Mouse (Mus musculus): ENCODE measurements at regions not wholly inside any gene's neighbourhood (a gene's known extent, or its start where the extent isn't known, plus 50 kb on each side); places are given as distances from the start of the nearest gene placed in this dataset.

DNA sequence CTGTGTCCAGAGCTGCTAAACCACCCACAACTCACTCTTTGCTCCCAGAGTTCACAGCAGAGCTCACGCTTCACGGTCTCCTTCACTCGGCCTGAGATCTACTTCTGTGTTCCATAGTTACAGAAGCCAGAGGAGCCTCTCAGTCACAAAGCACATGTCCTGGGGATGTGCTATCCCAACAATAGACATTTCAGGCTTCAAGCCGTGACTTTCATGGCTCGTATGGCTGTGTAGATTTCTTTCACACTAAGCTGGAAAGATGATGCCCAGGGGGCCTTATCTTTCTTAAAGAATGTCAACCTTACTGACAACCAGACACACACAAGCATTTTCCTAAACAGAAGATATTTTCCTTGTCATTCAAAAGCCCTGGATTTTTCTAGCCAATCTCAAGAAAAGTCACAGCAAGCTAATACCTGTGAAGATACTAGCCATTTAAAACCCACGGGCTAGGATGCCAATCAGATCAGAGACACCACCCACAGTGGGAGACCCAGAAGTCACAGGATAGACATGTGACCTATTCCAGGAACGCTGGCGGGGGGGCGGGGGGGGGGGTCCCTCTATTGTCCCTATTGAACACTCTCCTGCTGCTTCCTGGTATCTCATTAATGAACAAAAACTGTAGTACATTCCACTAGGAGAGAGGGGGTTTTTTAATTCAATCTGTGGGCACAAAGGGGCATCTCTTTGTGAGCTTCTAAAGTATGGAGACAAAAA lies 98.8 kb upstream of the Mapk10 start:
- no peak for ATAC-seq (replicated peaks; ENCODE audit: poor library complexity)

DNA sequence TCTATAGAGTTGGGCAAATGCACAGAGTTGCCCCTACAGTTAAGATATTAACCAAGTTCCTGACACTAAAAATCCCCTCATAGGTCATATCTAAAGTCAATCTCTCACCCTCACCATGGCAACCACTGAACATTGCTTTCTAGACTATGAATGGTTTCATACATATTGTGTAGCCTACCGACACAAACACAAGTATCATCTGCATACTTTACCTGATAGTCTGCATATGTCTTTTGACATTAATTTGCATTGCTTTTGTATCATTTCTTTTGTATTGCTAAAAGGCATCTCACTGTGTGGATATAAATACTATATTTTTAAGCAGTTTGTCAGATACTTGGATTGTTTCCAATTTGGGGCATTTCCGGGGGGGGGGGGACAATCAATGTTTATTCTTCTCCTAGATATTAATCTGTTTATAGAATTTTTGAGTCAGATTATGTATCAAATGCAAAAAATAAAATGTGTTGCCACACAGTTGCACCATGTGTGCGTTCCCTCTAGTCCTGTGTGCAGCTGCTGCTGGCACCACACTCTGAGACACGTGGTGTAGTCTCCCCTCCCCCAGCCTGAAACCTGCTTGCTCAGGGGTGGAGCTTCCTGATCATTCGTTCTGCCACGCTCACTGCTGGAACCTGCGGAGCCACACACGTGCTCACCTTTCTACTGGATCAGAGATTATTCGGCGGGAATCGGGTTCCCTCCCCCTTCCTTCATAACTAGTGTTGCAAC lies 94.7 kb upstream of the Mapk10 start:
- ATAC-seq (replicated peaks; ENCODE audit: poor library complexity) = no peak

DNA sequence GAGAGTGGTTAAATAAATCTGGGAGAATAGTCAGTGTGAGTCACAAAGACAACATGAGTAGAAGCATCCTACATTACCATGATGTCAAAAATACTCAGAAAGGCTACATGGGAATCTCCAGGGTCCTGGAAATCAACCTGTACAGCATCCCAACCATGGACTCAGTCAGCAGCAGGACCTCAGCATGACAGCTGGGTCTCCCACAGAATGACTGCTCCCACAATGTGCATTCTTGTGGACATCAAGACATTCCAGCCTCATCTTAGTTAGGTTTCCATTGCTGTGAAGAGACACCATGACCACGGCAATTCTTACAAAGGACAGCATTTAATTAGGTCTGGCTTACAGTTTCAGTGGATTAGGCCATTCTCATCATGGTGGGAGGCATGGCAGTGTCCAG lies 93.8 kb upstream of the Mapk10 start:
- no peak for ATAC-seq (replicated peaks; ENCODE audit: poor library complexity)

DNA sequence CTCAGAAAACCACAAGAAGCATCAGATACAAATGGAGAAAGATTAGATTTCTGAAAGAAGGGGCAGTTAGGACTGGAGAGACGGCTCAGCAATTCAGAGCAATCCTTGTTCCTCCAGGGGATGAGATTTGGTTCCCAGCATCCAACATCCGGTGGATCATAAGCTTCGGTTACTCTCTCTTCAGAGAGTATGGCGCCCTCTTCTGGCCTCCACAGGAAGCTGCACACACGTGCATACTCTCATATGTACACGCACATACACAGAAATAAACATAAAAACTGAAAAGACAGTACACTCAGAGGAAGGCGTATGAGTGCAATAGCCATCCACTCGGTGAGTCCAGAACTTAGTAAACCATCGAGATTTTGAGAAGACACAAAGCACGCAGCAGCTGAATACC lies 91.6 kb upstream of the Mapk10 start:
- no peak for ATAC-seq (replicated peaks; ENCODE audit: poor library complexity)

DNA sequence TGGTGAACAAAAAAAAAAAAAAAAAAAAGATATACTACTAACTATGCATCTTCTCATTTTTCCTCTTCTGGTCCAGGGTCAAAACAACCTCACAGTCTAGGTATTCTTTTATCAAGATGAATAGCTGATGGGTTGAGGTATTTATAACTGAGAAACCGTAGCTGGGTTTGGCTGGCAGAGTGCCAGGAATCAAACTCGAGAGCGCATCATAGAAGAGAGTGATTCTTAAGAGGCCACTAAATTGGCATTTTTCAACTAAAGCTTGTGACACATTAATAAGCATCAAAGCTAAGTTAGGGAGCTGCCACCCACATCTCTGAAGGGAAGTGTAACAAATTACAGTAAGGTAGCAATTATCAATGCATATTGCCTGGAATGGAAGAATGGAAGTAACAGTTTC lies 90.2 kb upstream of the Mapk10 start:
- no peak for ATAC-seq (replicated peaks; ENCODE audit: poor library complexity)

DNA sequence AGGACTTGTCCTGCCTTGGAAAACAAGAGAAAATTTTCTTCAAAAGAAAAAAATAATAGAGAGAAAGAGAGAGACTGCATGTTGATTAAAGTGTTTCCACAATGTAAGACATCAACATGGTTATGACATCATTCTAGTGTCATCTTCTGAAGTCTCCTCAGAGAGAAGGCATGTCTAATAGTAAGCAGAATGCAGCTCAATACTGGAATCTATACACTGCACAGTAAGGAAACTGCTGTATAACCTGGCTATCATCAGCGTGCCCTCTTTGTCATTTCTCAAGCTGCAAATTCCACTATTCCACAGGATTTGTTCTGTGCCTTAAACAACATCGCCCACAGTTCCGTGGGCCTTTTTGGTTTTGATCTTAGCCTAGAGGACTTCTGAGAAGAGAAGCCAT lies 82.8 kb upstream of the Mapk10 start:
- ATAC-seq (replicated peaks; ENCODE audit: poor library complexity) = no peak

DNA sequence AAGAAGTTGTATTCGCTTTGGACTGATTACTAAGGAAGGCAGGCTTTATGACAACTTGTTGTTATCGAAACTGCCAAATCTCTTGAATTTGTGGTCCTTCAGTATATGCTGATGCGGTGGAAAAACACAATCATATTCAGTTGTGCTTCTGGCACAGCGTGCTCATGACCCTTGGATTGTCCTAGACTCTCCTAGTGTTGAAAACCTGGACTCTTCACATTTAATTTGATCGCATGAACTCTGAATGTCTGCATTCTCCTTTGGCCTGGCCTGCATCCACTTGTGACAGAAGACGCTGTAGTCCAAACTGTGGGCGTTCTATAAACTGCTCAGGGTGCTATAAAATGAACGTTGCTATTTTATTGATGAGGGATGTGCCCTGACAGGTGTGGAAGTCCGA lies 80.6 kb upstream of the Mapk10 start:
- ATAC-seq (replicated peaks; ENCODE audit: poor library complexity) = no peak

DNA sequence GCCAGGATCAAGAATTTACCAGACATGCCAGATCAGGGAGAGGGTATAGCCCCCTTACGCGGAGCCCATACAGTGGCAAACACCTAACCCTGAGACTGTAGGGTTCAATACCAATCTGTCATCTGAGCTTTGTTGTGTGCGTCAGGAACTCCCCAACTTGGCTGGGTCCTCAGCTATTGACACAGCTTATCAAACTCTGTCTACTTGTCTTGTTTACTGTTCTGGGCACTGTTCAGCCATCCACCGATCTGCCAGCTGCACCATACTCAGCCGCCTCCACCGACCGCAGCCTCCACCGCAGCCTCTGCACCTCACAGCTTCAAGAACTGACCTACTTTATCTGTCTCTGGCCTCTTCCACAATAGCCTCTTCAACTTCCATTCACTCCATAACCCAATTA lies 80.1 kb upstream of the Mapk10 start:
- no peak for ATAC-seq (replicated peaks; ENCODE audit: poor library complexity)

DNA sequence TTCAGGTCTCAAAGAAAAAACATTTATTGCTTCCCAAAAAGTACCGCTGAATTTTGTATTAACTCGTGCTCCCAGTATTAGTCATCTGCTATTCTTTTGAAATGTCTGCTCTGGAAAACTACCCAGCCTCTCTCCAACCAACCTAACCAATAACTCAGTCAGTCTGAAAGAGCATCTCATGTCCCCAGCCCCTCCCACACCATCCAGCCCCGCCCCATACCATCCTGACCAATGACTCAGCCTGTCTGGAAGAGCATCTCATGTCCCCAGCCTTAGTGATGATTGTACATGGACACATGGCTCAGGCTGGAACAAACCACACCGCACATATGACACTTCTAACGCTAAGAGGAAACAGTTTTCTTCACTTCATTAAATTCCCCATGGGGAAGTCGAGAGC lies 58.1 kb upstream of the Mapk10 start:
- ATAC-seq (replicated peaks; ENCODE audit: poor library complexity) = no peak

DNA sequence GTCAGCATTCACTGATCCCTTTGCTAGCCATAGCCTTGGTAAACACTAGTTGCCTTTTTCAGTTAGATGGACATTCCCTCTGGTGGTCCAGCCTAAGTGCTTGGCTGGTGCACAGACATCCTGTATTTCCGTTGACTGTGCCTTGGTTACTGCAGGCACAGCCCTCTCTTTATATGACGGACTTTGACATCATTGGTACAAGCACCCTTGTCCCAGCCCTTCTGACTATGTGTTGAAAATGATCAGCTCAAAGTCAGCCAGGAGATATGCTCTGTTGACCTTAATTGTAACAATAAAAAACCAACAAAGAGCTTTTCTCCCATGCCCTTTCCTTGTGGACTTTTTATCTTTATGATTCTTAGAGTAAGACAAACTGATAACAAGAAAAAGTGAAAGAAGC lies 53.8 kb upstream of the Mapk10 start:
- ATAC-seq (replicated peaks; ENCODE audit: poor library complexity) = no peak

DNA sequence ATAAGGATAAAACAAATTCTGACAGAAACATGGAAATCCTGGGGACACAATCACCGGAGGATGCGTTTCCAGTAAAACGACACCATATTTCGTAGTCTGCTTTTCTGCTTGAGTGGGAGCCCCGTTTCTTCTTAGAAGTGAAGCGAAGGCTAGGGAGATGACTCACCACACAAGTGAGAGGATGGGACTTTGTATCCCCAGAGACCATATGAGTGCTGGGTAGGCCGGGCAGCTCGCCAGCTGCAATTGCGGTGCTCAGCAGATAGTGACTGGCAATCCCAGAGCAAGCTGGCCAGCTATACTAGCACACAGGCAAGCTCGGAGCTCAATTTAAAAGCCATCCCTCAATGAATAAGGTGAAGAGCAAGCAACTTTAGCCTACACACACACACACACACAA lies 50.3 kb upstream of the Mapk10 start:
- no peak for ATAC-seq (replicated peaks; ENCODE audit: poor library complexity)
